ENCODE assay signal across 11 mouse cellular contexts in the genomic region with DNA sequence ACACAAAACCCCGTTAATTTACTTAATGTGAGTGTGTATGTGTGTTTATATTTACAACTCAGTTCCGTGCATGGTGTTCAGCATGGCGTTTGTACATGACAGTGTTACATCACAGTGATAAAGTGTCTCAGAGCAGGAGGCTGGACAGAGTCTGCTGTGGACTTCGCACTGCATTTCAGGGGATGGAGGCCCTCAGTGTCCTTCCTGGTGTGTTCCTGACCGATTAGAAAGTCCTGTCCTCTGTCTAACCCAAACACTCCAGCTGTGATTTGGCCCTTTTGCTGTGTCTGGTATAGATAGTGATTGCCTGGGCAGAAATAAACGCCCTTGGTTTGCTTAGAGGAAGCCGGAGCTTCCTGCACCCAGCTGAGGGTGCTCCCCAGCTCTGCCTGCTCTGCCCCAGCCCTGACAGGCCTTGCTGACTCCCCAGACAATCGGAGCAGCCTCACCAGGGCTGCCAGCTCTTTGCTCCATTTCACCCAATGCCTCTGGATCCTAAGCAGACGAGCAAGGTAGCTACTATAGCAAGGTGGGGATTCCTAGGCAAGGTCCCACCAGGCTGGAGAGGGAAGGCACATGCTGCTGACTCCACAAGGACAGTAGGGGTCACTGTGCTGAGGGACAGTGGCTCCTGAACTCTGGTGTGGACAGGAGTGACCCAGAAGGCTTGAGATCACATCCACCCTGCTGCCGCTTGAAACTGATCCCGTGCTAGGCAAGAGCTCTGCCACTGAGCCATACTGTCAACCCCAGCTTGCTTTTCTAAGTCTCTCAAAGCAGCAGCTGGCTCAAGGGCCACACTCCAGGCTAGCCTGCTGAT. TPM values are rescaled to one million over a fixed set of nuclear protein-coding genes. Genes with fewer than 3 reads are reported as not detected.
DNase-seq lines count a peak whose midpoint lies in the region; ATAC-seq and TF ChIP-seq lines count a peak whose summit lies in the region.
"Had no signal": no experiment of that assay in that cellular context is flagged by ENCODE, and none has a peak within 500 bp of the region (broad histone marks: within the 10 kb centered on the region; RNA-seq: fewer than 3 reads in every experiment).

No protein-coding gene starts in this region.

- 32% methylated on average over 11 of the region's 11 CpGs for WGBS in heart, embryonic 12.5 days
- WGBS in heart, postnatal 0 days = 32% methylated on average over 11 of the region's 11 CpGs
- WGBS in macrophage (ENCODE audit: missing documents) = 39% methylated on average over 11 of the region's 11 CpGs
- WGBS in midbrain, postnatal 0 days = 70% methylated on average over 11 of the region's 11 CpGs

- peak overlapping the region; percentile 38 for H3K27ac ChIP-seq in left cerebral cortex, adult 2 months
- H3K27ac ChIP-seq in heart, embryonic 12.5 days (ENCODE audit: poor library complexity, severe bottlenecking) = peak overlapping the region; percentile 68
- peak overlapping the region; percentile 61 for H3K27ac ChIP-seq in heart, postnatal 0 days (ENCODE audit: low read depth)
- peak overlapping the region; percentile 54 for H3K27ac ChIP-seq in macrophage
- H3K27ac ChIP-seq in midbrain, postnatal 0 days (ENCODE audit: low read depth, low read length) = no peak overlapping the region
- H3K27ac ChIP-seq: midbrain, embryonic 12.5 days; neural tube, embryonic 13.5 days had no signal

- no peaks in the 10 kb centered on the region for H3K79me2 ChIP-seq in macrophage (ENCODE audit: inconsistent target)

- H3K4me2 ChIP-seq in heart, embryonic 12.5 days = no peak overlapping the region
- no peak overlapping the region for H3K4me2 ChIP-seq in heart, postnatal 0 days (ENCODE audit: low read depth, low read length)
- no peak overlapping the region for H3K4me2 ChIP-seq in midbrain, postnatal 0 days (ENCODE audit: low read depth, low read length, poor library complexity, severe bottlenecking)
- H3K4me2 ChIP-seq: midbrain, embryonic 12.5 days; neural tube, embryonic 13.5 days had no signal

- peaks cover 33% of the 10 kb centered on the region for H3K36me3 ChIP-seq in heart, embryonic 12.5 days
- peaks cover 38% of the 10 kb centered on the region for H3K36me3 ChIP-seq in heart, postnatal 0 days (replicated peaks; ENCODE audit: control insufficient read depth, insufficient read depth, low read length)
- peaks cover 20% of the 10 kb centered on the region; the same call in 1 of the 2 replicates for H3K36me3 ChIP-seq in macrophage (ENCODE audit: inconsistent target)
- H3K36me3 ChIP-seq in midbrain, postnatal 0 days (ENCODE audit: insufficient read depth, low read length) = no peaks in the 10 kb centered on the region
- H3K36me3 ChIP-seq: midbrain, embryonic 12.5 days had no signal

- H3K9me3 ChIP-seq in heart, embryonic 12.5 days (replicated peaks) = no peaks in the 10 kb centered on the region
- no peaks in the 10 kb centered on the region for H3K9me3 ChIP-seq in heart, postnatal 0 days (replicated peaks; ENCODE audit: control insufficient read depth, low read length)
- no peaks in the 10 kb centered on the region for H3K9me3 ChIP-seq in midbrain, postnatal 0 days (ENCODE audit: low read length)
- H3K9me3 ChIP-seq: midbrain, embryonic 12.5 days; neural tube, embryonic 13.5 days had no signal

- TF ChIP-seq CTCF in left cerebral cortex, adult 2 months (IDR thresholded peaks at IDR 0.05) = peak; percentile 3; the same call in 1 of the 2 replicates
- TF ChIP-seq CTCF in heart, postnatal 0 days (IDR thresholded peaks at IDR 0.05; ENCODE audit: low read depth) = peak; percentile 36
- TF ChIP-seq CTCF in midbrain, postnatal 0 days (IDR thresholded peaks at IDR 0.05) = no peak; the same call in 1 of the 2 replicates

- intact Hi-C loops in left cerebral cortex, adult 2 months (cut with DNase I) = no loop called here
- intact Hi-C loops in left cerebral cortex, postnatal 36 days (cut with DNase I) = no loop called here

- peak overlapping the region; percentile 54 for H3K9ac ChIP-seq in heart, embryonic 12.5 days
- H3K9ac ChIP-seq in heart, postnatal 0 days (replicated peaks; ENCODE audit: low read depth, low read length) = 0 out of 2 replicates have a peak overlapping the region, but pooled peaks have one; percentile 30
- no peak overlapping the region for H3K9ac ChIP-seq in midbrain, postnatal 0 days (replicated peaks; ENCODE audit: low read length, poor library complexity, severe bottlenecking)
- H3K9ac ChIP-seq: midbrain, embryonic 12.5 days; neural tube, embryonic 13.5 days had no signal

- peak; percentile 26; the same call in 1 of the 2 replicates for ATAC-seq in heart, embryonic 12.5 days (ENCODE audit: insufficient number of reproducible peaks, low FRiP score)
- ATAC-seq in heart, postnatal 0 days (ENCODE audit: insufficient read depth, low read depth) = no peak
- no peak for ATAC-seq in midbrain, postnatal 0 days (ENCODE audit: low FRiP score)
- ATAC-seq: forebrain, embryonic 14.5 days had no signal

- H3K4me3 ChIP-seq in left cerebral cortex, adult 2 months = no peak overlapping the region
- H3K4me3 ChIP-seq in heart, embryonic 12.5 days = no peak overlapping the region
- no peak overlapping the region for H3K4me3 ChIP-seq in heart, postnatal 0 days (ENCODE audit: low read depth, low read length)
- no peak overlapping the region for H3K4me3 ChIP-seq in macrophage (ENCODE audit: inconsistent target)
- H3K4me3 ChIP-seq in midbrain, postnatal 0 days (ENCODE audit: low read depth, low read length) = no peak overlapping the region
- H3K4me3 ChIP-seq: midbrain, embryonic 12.5 days; neural tube, embryonic 13.5 days had no signal

- no peak for TF ChIP-seq EP300 in heart, postnatal 0 days (IDR thresholded peaks at IDR 0.05; ENCODE audit: low read depth)

- peaks cover 80% of the 10 kb centered on the region for H3K4me1 ChIP-seq in heart, embryonic 12.5 days (replicated peaks)
- peaks cover 51% of the 10 kb centered on the region for H3K4me1 ChIP-seq in heart, postnatal 0 days (ENCODE audit: control insufficient read depth, insufficient read depth)
- no peaks in the 10 kb centered on the region for H3K4me1 ChIP-seq in midbrain, postnatal 0 days (ENCODE audit: insufficient read depth, low read length)
- H3K4me1 ChIP-seq: midbrain, embryonic 12.5 days had no signal

- H3K27me3 ChIP-seq in heart, embryonic 12.5 days (replicated peaks) = no peaks in the 10 kb centered on the region
- H3K27me3 ChIP-seq in heart, postnatal 0 days (ENCODE audit: control insufficient read depth, insufficient read depth, low read length) = no peaks in the 10 kb centered on the region
- H3K27me3 ChIP-seq in midbrain, postnatal 0 days (ENCODE audit: insufficient read depth, low read length) = no peaks in the 10 kb centered on the region
- H3K27me3 ChIP-seq: midbrain, embryonic 12.5 days; neural tube, embryonic 13.5 days had no signal

- DNase-seq in left cerebral cortex, adult 2 months (ENCODE audit: extremely low spot score in 1 of 2, low spot score in 2 of 2) = no peak
- no peak for DNase-seq in left cerebral cortex, postnatal 36 days (ENCODE audit: low spot score in 2 of 2)
- no peak for DNase-seq in heart, postnatal 0 days (ENCODE audit: low spot score)
- DNase-seq in midbrain, postnatal 0 days (ENCODE audit: low spot score) = no peak
- DNase-seq in adipocyte (ENCODE audit: low spot score) = no peak
- DNase-seq: thymus, postnatal 25 days had no signal

RNA-seq across cellular contexts. Expression of gene Zcchc24, which starts 23.3 kb away (rescaled TPM):
- total RNA-seq in left cerebral cortex, adult 2 months (2021) = 10 to 100 TPM; 47.0 TPM
- 10 to 100 TPM; 49.1 to 49.7 TPM for total RNA-seq in left cerebral cortex, postnatal 36 days (2021)
- 30.4 and 31.9 TPM in 2 replicates for polyA plus RNA-seq in heart, embryonic 12.5 days (2016; fragmentation: Nextera tagmentation; extraction: Ambion mirVana)
- 36.6 and 40.3 TPM in 2 replicates for total RNA-seq in heart, postnatal 0 days (2014; rRNA removed; ENCODE audit: low replicate concordance)
- 14.9 and 18.5 TPM in 2 replicates for polyA plus RNA-seq in heart, postnatal 0 days (2015; fragmentation: Nextera tagmentation; extraction: Ambion mirVana)
- 10 to 100 TPM in 18 of 26 experiments, 1 to 10 TPM in 8; 1.4 to 30.9 (median 18.0) TPM for total RNA-seq in macrophage (2018; cell fraction: chromatin; rRNA removed)
- 10 to 100 TPM; 16.0 to 49.3 (median 30.4) TPM for total RNA-seq in macrophage (2018; cell fraction: cytosol; rRNA removed)
- 10 to 100 TPM; 10.2 to 59.8 (median 28.2) TPM for total RNA-seq in macrophage (2018; cell fraction: nucleus; rRNA removed)
- polyA plus RNA-seq in macrophage (2018) = 26.2 to 48.4 TPM (median 38.0 TPM) in 3 replicates
- total RNA-seq in midbrain, postnatal 0 days (2014; rRNA removed) = 28.3 and 34.3 TPM in 2 replicates
- polyA plus RNA-seq in midbrain, postnatal 0 days (2015; fragmentation: Nextera tagmentation; extraction: Ambion mirVana) = 13.9 and 15.3 TPM in 2 replicates

RNA-seq across cellular contexts. Expression of gene Ppif, which starts 51.6 kb away (rescaled TPM):
- 10 to 100 TPM; 24.0 to 24.3 TPM for total RNA-seq in left cerebral cortex, adult 2 months (2021)
- 10 to 100 TPM; 21.2 to 25.0 TPM for total RNA-seq in left cerebral cortex, postnatal 36 days (2021)
- 101 and 104 TPM in 2 replicates for polyA plus RNA-seq in heart, embryonic 12.5 days (2016; fragmentation: Nextera tagmentation; extraction: Ambion mirVana)
- total RNA-seq in heart, postnatal 0 days (2014; rRNA removed; ENCODE audit: low replicate concordance) = 205 and 222 TPM in 2 replicates
- 140 and 151 TPM in 2 replicates for polyA plus RNA-seq in heart, postnatal 0 days (2015; fragmentation: Nextera tagmentation; extraction: Ambion mirVana)
- total RNA-seq in macrophage (2018; cell fraction: chromatin; rRNA removed) = 10 to 100 TPM in 14 of 26 experiments, 1 to 10 TPM in 12; 2.7 to 18.5 (median 11.4) TPM
- 10 to 100 TPM in 10 of 26 experiments, 1 to 10 TPM in 16; 4.6 to 13.4 (median 9.1) TPM for total RNA-seq in macrophage (2018; cell fraction: cytosol; rRNA removed)
- 10 to 100 TPM in 8 of 26 experiments, 1 to 10 TPM in 18; 1.9 to 23.1 (median 8.0) TPM for total RNA-seq in macrophage (2018; cell fraction: nucleus; rRNA removed)
- polyA plus RNA-seq in macrophage (2018) = 8.2 to 17.3 TPM (median 9.7 TPM) in 3 replicates
- 51.4 and 55.8 TPM in 2 replicates for total RNA-seq in midbrain, postnatal 0 days (2014; rRNA removed)
- 50.2 and 52.2 TPM in 2 replicates for polyA plus RNA-seq in midbrain, postnatal 0 days (2015; fragmentation: Nextera tagmentation; extraction: Ambion mirVana)
